Mouse (Mus musculus) spleen, embryonic (tissue): ENCODE data around the gene Krt34.

Experiments used
- CTCF ChIA-PET: fragments of 350-600 bp; sonication (Branson Sonifier 250); formaldehyde crosslinking; loops from one replicate; lab custom pipeline; 2022; lab: Charles Lee

The Krt34 gene

GRCm38 (mm10) chr11:100004846-100005245, 36.5 kb downstream of the Krt34 start:
- CTCF ChIA-PET: no interaction called here

GRCm38 (mm10) chr11:99999091-99999490, 42.3 kb downstream of the Krt34 start:
- CTCF ChIA-PET: no interaction called here

- CTCF ChIA-PET: no interaction called here
Measured at GRCm38 (mm10) chr11:99994384-99994661, 47.0 kb downstream of the Krt34 start.

- CTCF ChIA-PET: no interaction called here
Measured at GRCm38 (mm10) chr11:99993620-99994383, 47.6 kb downstream of the Krt34 start, which contains the start of gene Krtap17-1. Krtap17-1 (minus strand) TSS chr11:99993994.

GRCm38 (mm10) chr11:99990571-99990970, 50.8 kb downstream of the Krt34 start:
- CTCF ChIA-PET: no interaction called here

- CTCF ChIA-PET: no interaction called here
Measured at GRCm38 (mm10) chr11:99989881-99990405, 51.4 kb downstream of the Krt34 start.

GRCm38 (mm10) chr11:99988530-99988929, 52.8 kb downstream of the Krt34 start:
- CTCF ChIA-PET: no interaction called here
